Comparison of ENCODE assay signal across 8 mouse cellular contexts in the genomic region with DNA sequence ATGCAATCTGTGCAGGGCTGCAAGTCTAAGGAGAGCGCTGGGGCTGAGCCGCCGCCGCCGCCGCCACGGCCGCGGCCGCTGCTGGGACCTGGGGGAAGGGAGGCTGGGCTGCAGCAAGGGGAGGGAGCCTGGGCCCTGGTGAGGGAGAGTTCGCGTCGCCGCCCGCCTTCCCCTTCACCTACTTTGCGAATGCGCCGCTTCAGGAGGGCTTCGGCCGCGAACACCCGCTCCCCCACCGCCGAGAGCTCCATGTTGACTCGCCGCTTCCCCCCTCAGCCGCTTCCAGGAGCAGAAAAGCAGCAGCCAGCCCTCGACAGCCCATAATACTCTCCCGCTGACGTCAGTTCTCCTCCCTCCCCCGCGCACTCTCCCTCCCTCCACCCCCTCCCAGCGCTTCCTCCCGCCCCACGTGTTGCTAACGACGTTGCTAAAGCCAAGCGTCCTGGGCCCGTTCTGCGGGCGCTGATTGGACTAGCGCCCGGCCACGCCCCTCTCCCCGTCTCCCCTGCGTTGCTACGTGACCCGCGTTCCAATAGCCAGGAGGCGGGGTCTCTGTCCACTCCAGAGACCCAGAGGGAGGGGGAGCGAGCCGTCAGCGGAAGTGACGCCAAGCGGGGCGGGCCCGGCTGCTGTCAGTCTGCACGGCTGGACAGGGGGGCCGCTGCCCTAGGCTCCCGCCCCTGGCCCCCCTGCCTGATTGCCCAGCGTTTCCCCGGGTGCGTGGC. TPM values are rescaled to one million over a fixed set of nuclear protein-coding genes. Genes with fewer than 3 reads are reported as not detected.
A peak's percentile ranks its signal among the peaks of the same experiment; 100 is the strongest.
DNase-seq lines count a peak whose midpoint lies in the region; ATAC-seq and TF ChIP-seq lines count a peak whose summit lies in the region.

A gene (minus strand): TSS at position 370 of the 725 bp plus-strand sequence.

- WGBS in forebrain, embryonic 15.5 days: under 1% methylated on average over 61 of the region's 63 CpGs
- under 1% methylated on average over 63 of the region's 63 CpGs for WGBS in lung, embryonic 14.5 days
- WGBS in olfactory bulb, adult 2 months: under 1% methylated on average over 55 of the region's 63 CpGs
- under 1% methylated on average over 62 of the region's 63 CpGs for WGBS in thymus, adult 2 months

- peak within 1 kb of the TSS; percentile 56 for H3K9ac ChIP-seq in ES-E14 (ENCODE audit: insufficient read depth, low read depth, low read length, poor library complexity, severe bottlenecking)
- H3K9ac ChIP-seq in forebrain, embryonic 15.5 days (replicated peaks): peak within 1 kb of the TSS; percentile 87
- H3K9ac ChIP-seq in lung, embryonic 14.5 days: peak within 1 kb of the TSS; percentile 76

- H3K36me3 ChIP-seq in ES-E14 (ENCODE audit: control insufficient read depth, insufficient read depth, low read length, poor library complexity, severe bottlenecking): no peaks in the 10 kb centered on the region
- H3K36me3 ChIP-seq in forebrain, embryonic 15.5 days: peaks cover 3% of the 10 kb centered on the region; the same call in 1 of the 2 replicates
- H3K36me3 ChIP-seq in lung, embryonic 14.5 days (ENCODE audit: insufficient read depth): peaks cover 9% of the 10 kb centered on the region; the same call in 1 of the 2 replicates
- peaks cover 7% of the 10 kb centered on the region for H3K36me3 ChIP-seq in thymus, adult 2 months (ENCODE audit: control insufficient read depth, insufficient read depth, low read length)

- peak within 1 kb of the TSS; percentile 76 to 81 for H3K4me3 ChIP-seq in ES-E14 (ENCODE audit: insufficient read depth in 1 of 2, low read depth in 1 of 2, low read length in 2 of 2, poor library complexity in 1 of 2, severe bottlenecking in 1 of 2)
- H3K4me3 ChIP-seq in forebrain, embryonic 15.5 days: peak within 1 kb of the TSS; percentile 58
- H3K4me3 ChIP-seq in layer of hippocampus, adult 2 months: peak within 1 kb of the TSS; percentile 66
- H3K4me3 ChIP-seq in lung, embryonic 14.5 days (ENCODE audit: low read depth, low read length): peak within 1 kb of the TSS; percentile 78
- peak within 1 kb of the TSS; percentile 82 for H3K4me3 ChIP-seq in olfactory bulb, adult 2 months (ENCODE audit: insufficient read depth, low read depth, low read length)
- H3K4me3 ChIP-seq in thymus, adult 2 months (ENCODE audit: control insufficient read depth, insufficient read depth, low read length): peak within 1 kb of the TSS; percentile 77

- peak; percentile 86 for TF ChIP-seq POLR2A in olfactory bulb, adult 2 months (IDR thresholded peaks at IDR 0.05; ENCODE audit: insufficient read depth, low read depth, low read length)
- peak; percentile 83; the same call in 1 of the 2 replicates for TF ChIP-seq POLR2A in thymus, adult 2 months (IDR thresholded peaks at IDR 0.05; ENCODE audit: control insufficient read depth, extremely low read depth, insufficient read depth, low read length, poor library complexity)

- in situ Hi-C loops in ES-E14 (cut with MboI; ENCODE audit: low sequenced_read_pairs in 2 of 2, unreplicated experiment in 2 of 2): loop anchor here in 1 of 2 experiments (10.0 kb wide), 1 partner anchor 504 kb away; a partner anchor contains a TSS

- DNase-seq in ES-E14 (ENCODE audit: low read depth, low spot score): peak; percentile 98
- peak; percentile 100 for DNase-seq in cerebellum, adult 11-12 months
- DNase-seq in heart, postnatal 36 days: peak; percentile 98 to 99
- peak; percentile 99 to 100 for DNase-seq in layer of hippocampus, adult 2 months (ENCODE audit: low spot score in 2 of 2)
- peak; percentile 100 for DNase-seq in lung, embryonic 14.5 days
- DNase-seq in thymus, adult 2 months: peak; percentile 100

- intact Hi-C loops in heart, postnatal 36 days (cut with DNase I): no loop called here

- peak; percentile 90 for ATAC-seq in forebrain, embryonic 15.5 days (replicated peaks)
- peak; percentile 90 for ATAC-seq in lung, embryonic 14.5 days (ENCODE audit: insufficient read depth)

- H3K9me3 ChIP-seq in ES-E14 (ENCODE audit: control insufficient read depth, insufficient read depth, low read depth, low read length): no peaks in the 10 kb centered on the region
- no peaks in the 10 kb centered on the region for H3K9me3 ChIP-seq in forebrain, embryonic 15.5 days
- H3K9me3 ChIP-seq in lung, embryonic 14.5 days (ENCODE audit: low read depth, low read length): no peaks in the 10 kb centered on the region

- H3K4me2 ChIP-seq in forebrain, embryonic 15.5 days (replicated peaks): peak within 1 kb of the TSS; percentile 94
- peak within 1 kb of the TSS; percentile 100 for H3K4me2 ChIP-seq in lung, embryonic 14.5 days

- no peak for TF ChIP-seq CTCF in layer of hippocampus, adult 2 months (conservative IDR thresholded peaks at IDR 0.05)
- no peak for TF ChIP-seq CTCF in lung, embryonic 14.5 days (IDR thresholded peaks at IDR 0.05; ENCODE audit: low read depth)
- TF ChIP-seq CTCF in olfactory bulb, adult 2 months (IDR thresholded peaks at IDR 0.05; ENCODE audit: insufficient read depth, low read depth, low read length): no peak
- TF ChIP-seq CTCF in thymus, adult 2 months (IDR thresholded peaks at IDR 0.05; ENCODE audit: borderline replicate concordance, control insufficient read depth, extremely low read depth, insufficient read depth, low read length, poor library complexity): peak; percentile 48; the same call in 1 of the 2 replicates

- peaks cover 70% of the 10 kb centered on the region for H3K27me3 ChIP-seq in forebrain, embryonic 15.5 days
- peaks cover 82% of the 10 kb centered on the region for H3K27me3 ChIP-seq in lung, embryonic 14.5 days (ENCODE audit: insufficient read depth, low read length)
- peaks cover 34% of the 10 kb centered on the region; the same call in 1 of the 2 replicates for H3K27me3 ChIP-seq in thymus, adult 2 months (ENCODE audit: control insufficient read depth, insufficient read depth, low read length)

- no peak within 1 kb of the TSS for H3K27ac ChIP-seq in ES-E14 (ENCODE audit: insufficient read depth, low read depth, low read length, poor library complexity, severe bottlenecking)
- H3K27ac ChIP-seq in forebrain, embryonic 15.5 days (replicated peaks): peak within 1 kb of the TSS; percentile 93
- H3K27ac ChIP-seq in layer of hippocampus, adult 2 months: peak within 1 kb of the TSS; percentile 98
- H3K27ac ChIP-seq in lung, embryonic 14.5 days (ENCODE audit: low read depth): peak within 1 kb of the TSS; percentile 58
- peak within 1 kb of the TSS; percentile 70 for H3K27ac ChIP-seq in olfactory bulb, adult 2 months (ENCODE audit: insufficient read depth, low read depth, low read length)
- H3K27ac ChIP-seq in thymus, adult 2 months (ENCODE audit: control insufficient read depth, insufficient read depth, low read length): no peak within 1 kb of the TSS

- peaks cover 0 to 8% of the 10 kb centered on the region in 2 experiments; a peak in 1 of 4 replicates for H3K4me1 ChIP-seq in ES-E14 (ENCODE audit: control insufficient read depth in 2 of 2, insufficient read depth in 2 of 2, low read length in 2 of 2, poor library complexity in 1 of 2)
- peaks cover 78% of the 10 kb centered on the region for H3K4me1 ChIP-seq in forebrain, embryonic 15.5 days
- peaks cover 26% of the 10 kb centered on the region for H3K4me1 ChIP-seq in lung, embryonic 14.5 days (ENCODE audit: insufficient read depth)
- peaks cover 46% of the 10 kb centered on the region for H3K4me1 ChIP-seq in olfactory bulb, adult 2 months (ENCODE audit: control insufficient read depth, insufficient read depth, low read length)
- peaks cover 24% of the 10 kb centered on the region for H3K4me1 ChIP-seq in thymus, adult 2 months (replicated peaks; ENCODE audit: control insufficient read depth, insufficient read depth, low read length)

TF ChIP-seq in ES-E14, 5 proteins besides CTCF, POLR2A, EP300 and RAD21:
- TF ChIP-seq MAFK (IDR thresholded peaks at IDR 0.05; ENCODE audit: insufficient read depth, low read depth, low read length) (no peak), ZNF384 (IDR thresholded peaks at IDR 0.05; ENCODE audit: low read depth, low read length) (no peak), HCFC1 (IDR thresholded peaks at IDR 0.05; ENCODE audit: borderline replicate concordance, insufficient read depth, low read length) (0 out of 2 replicates have a peak, but pooled peaks have one; percentile 63), ZC3H11A (IDR thresholded peaks at IDR 0.05; ENCODE audit: borderline replicate concordance, low read depth, low read length) (no peak), CHD2 (IDR thresholded peaks at IDR 0.05; ENCODE audit: low read depth, low read length) (no peak)

RNA-seq across cellular contexts. Expression of the gene that starts here (rescaled TPM):
- total RNA-seq in ES-E14 (2012; rRNA removed): 1.1 and 1.2 TPM in 2 replicates
- polyA plus RNA-seq in forebrain, embryonic 15.5 days (2015; fragmentation: Nextera tagmentation; extraction: Ambion mirVana): 13.8 and 14.1 TPM in 2 replicates
- 1 to 10 TPM; 5.3 to 9.1 TPM for total RNA-seq in heart, postnatal 36 days (2021)
- 10 to 100 TPM; 10.2 to 11.3 TPM for total RNA-seq in layer of hippocampus, adult 2 months (2021)
- 8.5 and 8.8 TPM in 2 replicates for polyA plus RNA-seq in lung, embryonic 14.5 days (2014; fragmentation: Nextera tagmentation; extraction: Ambion mirVana)
- not detected in 2 replicates for polyA plus RNA-seq in olfactory bulb, adult 2 months (2012; ENCODE audit: insufficient read depth, insufficient read length, low replicate concordance, missing spikeins)
- 8.1 and 8.2 TPM in 2 replicates for polyA plus RNA-seq in thymus, adult 2 months (2012; rRNA removed)

Comparison
In these comparisons a context has a peak if more than half of its experiments do, and no peak if none do; other contexts are left out.
1. H3K27ac ChIP-seq: peak in forebrain, embryonic 15.5 days (single experiment), layer of hippocampus, adult 2 months (single experiment), lung, embryonic 14.5 days (single experiment) and olfactory bulb, adult 2 months (single experiment); none in ES-E14 (single experiment) and thymus, adult 2 months (single experiment).
2. Peak in every context shown above with its lines, with median percentiles within 50 percentile points of each other: DNase-seq, H3K4me3 ChIP-seq and H3K9ac ChIP-seq.